In the genomic region with DNA sequence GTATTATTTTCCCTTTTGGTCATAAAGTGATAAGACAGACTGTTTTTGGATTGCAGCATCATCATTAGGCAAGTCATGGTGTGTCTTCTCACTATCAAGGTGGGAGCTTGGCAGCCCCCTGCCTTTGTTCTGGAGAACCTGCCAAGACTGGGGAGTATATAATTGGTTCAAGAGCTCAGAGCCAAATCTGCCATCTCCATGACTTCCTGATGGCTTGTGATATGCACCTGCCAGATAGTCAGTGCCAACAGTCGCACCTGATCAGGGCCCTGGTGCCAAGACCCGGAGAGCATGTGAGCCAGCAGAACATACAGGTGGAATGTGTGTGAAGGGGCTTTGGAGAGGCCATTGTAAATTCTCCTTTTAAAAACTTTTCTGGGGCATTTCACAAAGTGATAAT, we compare ENCODE assay signal across 25 mouse cellular contexts.
DNase-seq lines count a peak whose midpoint lies in the region; ATAC-seq and TF ChIP-seq lines count a peak whose summit lies in the region.
"Had no signal": no experiment of that assay in that cellular context is flagged by ENCODE, and none has a peak within 500 bp of the region (broad histone marks: within the 10 kb centered on the region; RNA-seq: fewer than 3 reads in every experiment).

No protein-coding gene starts in this region.

- peak; percentile 8 for DNase-seq in adrenal gland, postnatal 25 days
- no peak for DNase-seq in adrenal gland, adult 8-10 months
- DNase-seq in midbrain, postnatal 0 days (ENCODE audit: low spot score), result peak; percentile 76
- peak; percentile 93 to 95 for DNase-seq in cerebellum, postnatal 10 days
- no peak for DNase-seq in liver, postnatal 0 days
- DNase-seq in thymus, postnatal 36 days, result no peak
- DNase-seq: adrenal gland, postnatal 36 days; gastrocnemius, postnatal 25 days; heart, adult 18-20 months; heart, postnatal 14 days; layer of hippocampus, adult 9-11 months; lung, postnatal 36 days; midbrain, embryonic 14.5 days; right cerebral cortex, postnatal 4 days; thymus, postnatal 25 days had no signal

- H3K4me2 ChIP-seq in midbrain, postnatal 0 days (ENCODE audit: low read depth, low read length, poor library complexity, severe bottlenecking), result no peak overlapping the region
- no peak overlapping the region for H3K4me2 ChIP-seq in midbrain, embryonic 15.5 days
- no peak overlapping the region for H3K4me2 ChIP-seq in liver, postnatal 0 days (ENCODE audit: low read depth, low read length)
- H3K4me2 ChIP-seq: heart, embryonic 13.5 days; hindbrain, embryonic 12.5 days; limb, embryonic 15.5 days; lung, embryonic 15.5 days; stomach, embryonic 15.5 days had no signal

- H3K4me3 ChIP-seq in midbrain, postnatal 0 days (ENCODE audit: low read depth, low read length), result no peak overlapping the region
- no peak overlapping the region for H3K4me3 ChIP-seq in midbrain, embryonic 15.5 days
- no peak overlapping the region for H3K4me3 ChIP-seq in liver, postnatal 0 days (ENCODE audit: low read depth, low read length)
- H3K4me3 ChIP-seq: forebrain, embryonic 10.5 days; heart, embryonic 13.5 days; hindbrain, embryonic 12.5 days; limb, embryonic 15.5 days; lung, embryonic 15.5 days; myocyte; stomach, embryonic 15.5 days had no signal

- no peak overlapping the region for H3K9ac ChIP-seq in midbrain, postnatal 0 days (replicated peaks; ENCODE audit: low read length, poor library complexity, severe bottlenecking)
- H3K9ac ChIP-seq in midbrain, embryonic 15.5 days, result no peak overlapping the region
- no peak overlapping the region for H3K9ac ChIP-seq in liver, postnatal 0 days (replicated peaks)
- H3K9ac ChIP-seq: heart, embryonic 13.5 days; hindbrain, embryonic 12.5 days; limb, embryonic 15.5 days; liver, embryonic 14.5 days; lung, embryonic 15.5 days; stomach, embryonic 15.5 days had no signal

- TF ChIP-seq EP300 in liver, postnatal 0 days (IDR thresholded peaks at IDR 0.05; ENCODE audit: low read depth), result no peak

- no peaks in the 10 kb centered on the region for H3K27me3 ChIP-seq in midbrain, postnatal 0 days (ENCODE audit: insufficient read depth, low read length)
- H3K27me3 ChIP-seq in midbrain, embryonic 15.5 days (replicated peaks), result no peaks in the 10 kb centered on the region
- no peaks in the 10 kb centered on the region for H3K27me3 ChIP-seq in liver, postnatal 0 days (ENCODE audit: insufficient read depth, low read length)
- H3K27me3 ChIP-seq: heart, embryonic 13.5 days; hindbrain, embryonic 12.5 days; limb, embryonic 15.5 days; lung, embryonic 15.5 days; stomach, embryonic 15.5 days had no signal

- no peak for TF ChIP-seq CTCF in midbrain, postnatal 0 days (IDR thresholded peaks at IDR 0.05)
- TF ChIP-seq CTCF in liver, postnatal 0 days (IDR thresholded peaks at IDR 0.05; ENCODE audit: low read depth), result no peak

- no peaks in the 10 kb centered on the region for H3K36me3 ChIP-seq in midbrain, postnatal 0 days (ENCODE audit: insufficient read depth, low read length)
- H3K36me3 ChIP-seq in midbrain, embryonic 15.5 days (replicated peaks), result no peaks in the 10 kb centered on the region
- no peaks in the 10 kb centered on the region for H3K36me3 ChIP-seq in liver, postnatal 0 days (replicated peaks; ENCODE audit: insufficient read depth, low read length)
- H3K36me3 ChIP-seq: forebrain, embryonic 10.5 days; heart, embryonic 13.5 days; hindbrain, embryonic 12.5 days; limb, embryonic 15.5 days; lung, embryonic 15.5 days; stomach, embryonic 15.5 days had no signal

- ATAC-seq in midbrain, postnatal 0 days (ENCODE audit: low FRiP score), result no peak; the same call in 1 of the 2 replicates
- ATAC-seq in midbrain, embryonic 15.5 days (replicated peaks), result no peak
- no peak for ATAC-seq in liver, postnatal 0 days
- ATAC-seq: intestine, postnatal 0 days had no signal

- H3K9me3 ChIP-seq in midbrain, postnatal 0 days (ENCODE audit: low read length), result no peaks in the 10 kb centered on the region
- H3K9me3 ChIP-seq in midbrain, embryonic 15.5 days, result no peaks in the 10 kb centered on the region
- H3K9me3 ChIP-seq in liver, postnatal 0 days (ENCODE audit: low read length), result no peaks in the 10 kb centered on the region
- H3K9me3 ChIP-seq: forebrain, embryonic 10.5 days; heart, embryonic 13.5 days; hindbrain, embryonic 12.5 days; limb, embryonic 15.5 days; lung, embryonic 15.5 days; stomach, embryonic 15.5 days had no signal

- H3K4me1 ChIP-seq in midbrain, postnatal 0 days (ENCODE audit: insufficient read depth, low read length), result no peaks in the 10 kb centered on the region
- H3K4me1 ChIP-seq in midbrain, embryonic 15.5 days, result no peaks in the 10 kb centered on the region
- no peaks in the 10 kb centered on the region for H3K4me1 ChIP-seq in liver, postnatal 0 days (ENCODE audit: insufficient read depth)
- H3K4me1 ChIP-seq: forebrain, embryonic 10.5 days; heart, embryonic 13.5 days; hindbrain, embryonic 12.5 days; limb, embryonic 15.5 days; lung, embryonic 15.5 days; stomach, embryonic 15.5 days had no signal

- 84% methylated on average over 2 of the region's 2 CpGs for WGBS in midbrain, postnatal 0 days
- WGBS in midbrain, embryonic 15.5 days, result 94% methylated on average over 2 of the region's 2 CpGs
- WGBS in liver, postnatal 0 days (ENCODE audit: insufficient replicate concordance), result 71% methylated on average over 2 of the region's 2 CpGs

- no peak overlapping the region for H3K27ac ChIP-seq in midbrain, postnatal 0 days (ENCODE audit: low read depth, low read length)
- no peak overlapping the region for H3K27ac ChIP-seq in midbrain, embryonic 15.5 days
- H3K27ac ChIP-seq in liver, postnatal 0 days (ENCODE audit: low read depth), result no peak overlapping the region
- H3K27ac ChIP-seq: forebrain, embryonic 10.5 days; heart, embryonic 13.5 days; hindbrain, embryonic 12.5 days; limb, embryonic 15.5 days; liver, embryonic 14.5 days; lung, embryonic 15.5 days; stomach, embryonic 15.5 days had no signal

Comparison
In these comparisons a context has a peak if more than half of its experiments do, and no peak if none do; other contexts are left out.
1. DNase-seq: peak in adrenal gland, postnatal 25 days (single experiment), midbrain, postnatal 0 days (single experiment) and cerebellum, postnatal 10 days (2 of 2); none in adrenal gland, adult 8-10 months (single experiment), liver, postnatal 0 days (single experiment) and thymus, postnatal 36 days (0 of 2).